Mouse (Mus musculus): ENCODE results near the gene Triml2. TPM values are rescaled to one million over a fixed set of nuclear protein-coding genes. Genes with fewer than 3 reads are reported as not detected.

Gene Triml2
- not detected for polyA plus RNA-seq (2017; shearing (Covaris generic))

DNA sequence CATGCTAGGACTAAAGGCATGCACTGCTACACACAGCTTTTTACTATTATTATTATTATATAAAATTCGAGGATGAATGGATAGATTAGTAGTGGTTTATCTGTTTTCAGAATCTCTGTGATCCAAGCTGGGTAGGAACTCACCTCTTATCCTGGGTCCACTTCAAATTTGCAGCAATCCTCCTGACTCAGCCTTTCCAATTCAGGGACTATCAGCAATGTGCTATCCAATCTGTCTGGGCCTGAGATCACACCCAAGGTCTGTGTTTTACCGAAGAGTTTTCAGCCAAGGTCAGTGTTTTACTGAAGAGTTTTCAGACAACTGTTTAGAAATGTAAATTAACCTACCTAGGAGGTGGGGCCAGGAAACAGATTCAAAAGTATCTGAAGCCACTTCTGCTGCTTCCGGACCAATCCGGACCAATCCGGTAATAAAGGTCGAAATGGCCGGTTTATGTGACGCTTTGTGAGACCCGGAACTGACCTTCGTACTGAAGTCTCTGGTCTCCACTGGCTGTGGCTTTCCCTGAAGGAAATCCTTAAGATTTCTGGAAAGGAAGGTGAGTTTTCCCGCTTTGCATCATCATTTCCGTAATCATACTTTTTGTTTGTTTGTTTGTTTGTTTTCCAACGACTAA, at the start of gene Triml2:
Gene Triml2 (plus strand): TSS at position 488 of the 637 bp plus-strand sequence.
- no peak for ATAC-seq

- ATAC-seq = no peak
Measured at GRCm38 (mm10) chr8:43141386-43141785, 39.0 kb upstream of the Triml2 start, which contains the start of gene Triml1. Gene Triml1, minus strand, starts transcription at chr8:43141486.

- no peak for ATAC-seq
Measured at GRCm38 (mm10) chr8:43149307-43149706, 31.0 kb upstream of the Triml2 start.

DNA sequence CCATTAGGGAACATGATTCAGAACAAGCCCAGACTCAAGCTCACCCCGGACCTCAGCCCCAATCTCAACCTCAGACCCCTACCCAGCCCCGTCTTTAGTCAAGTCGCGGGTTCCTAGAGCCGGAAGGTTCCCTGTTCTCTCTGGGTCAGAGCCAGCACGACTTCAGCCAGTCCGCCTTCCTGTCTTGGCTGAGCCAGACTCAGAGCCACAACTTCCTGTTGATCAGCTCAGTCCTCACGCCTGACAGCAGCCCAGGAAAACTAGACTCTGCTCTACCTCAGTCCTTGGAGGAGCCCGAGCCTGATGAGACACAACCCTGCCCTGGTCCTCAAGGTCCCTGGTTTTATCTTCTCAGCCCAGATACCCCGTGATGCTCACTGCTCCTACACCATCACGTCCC, 17.1 kb upstream of the Triml2 start:
- no peak for ATAC-seq

DNA sequence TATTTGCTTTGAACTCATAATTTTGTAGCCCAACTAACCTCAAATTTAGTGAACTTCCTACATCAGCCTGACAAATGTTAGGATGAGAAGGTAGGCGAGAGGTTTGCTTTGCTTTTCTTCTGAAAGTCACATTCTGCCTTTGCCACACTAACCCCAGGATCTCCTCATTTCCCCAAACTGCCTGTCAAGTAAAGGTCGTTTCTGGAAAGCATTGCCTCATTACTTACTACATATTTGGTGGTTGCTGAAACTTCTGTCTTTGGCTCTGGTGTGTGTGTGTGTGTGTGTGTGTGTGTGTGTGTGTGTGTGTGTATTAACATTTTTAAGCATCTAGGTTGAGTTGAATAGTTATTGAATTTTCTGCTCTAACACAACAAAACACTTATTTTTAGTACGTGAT, 15.9 kb upstream of the Triml2 start:
- ATAC-seq = no peak

- no peak for ATAC-seq
Measured at GRCm38 (mm10) chr8:43168083-43168482, 12.3 kb upstream of the Triml2 start.

DNA sequence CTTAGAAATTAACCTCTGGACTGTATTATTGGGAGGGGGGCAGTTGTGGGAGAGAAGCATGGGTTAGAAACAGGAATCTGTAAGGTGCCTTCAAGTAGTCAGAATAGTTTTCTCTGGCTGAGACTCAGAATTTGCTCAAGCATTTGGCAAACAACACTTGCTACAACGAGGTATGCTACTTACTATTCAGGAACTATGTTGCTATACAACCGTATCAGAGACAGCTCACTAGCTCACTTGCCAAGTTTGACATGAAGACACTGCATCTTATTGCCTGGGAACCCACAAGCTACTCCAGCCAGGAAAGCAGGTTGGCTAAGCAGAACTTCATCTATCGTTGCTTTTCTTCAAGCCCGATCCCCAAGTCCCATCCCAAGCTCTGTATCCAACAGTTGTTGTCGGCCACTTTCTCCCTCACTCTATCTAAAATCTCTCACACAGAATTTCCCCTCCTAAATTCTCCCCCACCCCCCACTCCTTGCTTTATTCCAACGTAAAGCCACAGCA, 11.0 kb upstream of the Triml2 start:
- ATAC-seq = no peak

DNA sequence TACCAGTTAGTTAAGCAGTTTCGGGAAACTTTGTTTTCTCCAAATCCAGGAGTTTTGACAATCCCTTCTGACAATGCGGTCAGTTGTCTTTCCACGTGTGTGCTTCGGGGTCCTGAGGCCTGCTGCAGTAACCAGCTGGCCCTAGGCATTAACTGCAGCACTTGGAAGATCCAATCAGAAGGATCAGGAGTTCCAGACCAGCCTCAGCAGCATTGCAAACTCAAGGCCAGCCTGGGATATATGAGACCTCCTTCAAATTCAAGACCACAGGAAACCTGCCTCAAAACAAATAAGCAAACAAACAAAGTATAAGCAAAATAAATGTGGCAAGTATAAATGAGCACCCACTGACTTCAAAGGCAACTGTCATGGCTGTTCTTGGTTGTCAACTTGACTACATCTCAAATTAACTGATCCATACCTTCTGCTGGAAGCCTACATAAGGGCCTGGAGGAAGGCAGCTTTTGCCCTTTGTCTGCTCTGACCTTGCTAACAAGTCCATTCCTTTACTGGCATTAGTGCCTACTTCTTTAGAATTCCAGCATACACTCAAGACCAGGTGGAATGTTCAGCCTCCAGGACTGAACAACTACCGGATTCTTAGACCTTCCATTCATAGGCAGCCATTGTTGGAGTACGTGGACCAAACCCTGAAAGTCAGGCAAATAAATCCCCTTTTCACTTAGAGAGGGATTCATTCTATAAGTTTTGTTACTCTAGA, 3.4 kb upstream of the Triml2 start:
- no peak for ATAC-seq

DNA sequence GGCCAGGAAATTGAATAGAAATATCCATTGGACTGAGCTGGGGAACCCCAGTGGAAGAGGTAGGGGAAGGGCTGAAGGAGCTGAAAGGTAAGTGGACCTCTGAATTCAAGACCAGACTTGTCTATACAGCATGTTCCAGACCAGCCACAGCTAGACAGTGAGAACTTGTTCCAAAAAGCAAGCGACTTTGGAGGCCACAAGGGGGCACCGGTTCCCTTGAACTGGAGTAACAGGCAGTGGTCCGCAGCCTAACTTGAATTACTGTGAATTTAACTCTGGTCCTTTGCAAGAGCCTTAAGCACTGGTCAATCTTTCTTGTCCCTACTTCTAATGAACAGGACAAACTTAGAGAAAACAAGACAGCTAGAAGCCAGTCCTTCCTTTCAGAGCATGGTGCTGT, 2.1 kb upstream of the Triml2 start:
- ATAC-seq = no peak

GRCm38 (mm10) chr8:43179189-43179588, 1.2 kb upstream of the Triml2 start:
- ATAC-seq = no peak

DNA sequence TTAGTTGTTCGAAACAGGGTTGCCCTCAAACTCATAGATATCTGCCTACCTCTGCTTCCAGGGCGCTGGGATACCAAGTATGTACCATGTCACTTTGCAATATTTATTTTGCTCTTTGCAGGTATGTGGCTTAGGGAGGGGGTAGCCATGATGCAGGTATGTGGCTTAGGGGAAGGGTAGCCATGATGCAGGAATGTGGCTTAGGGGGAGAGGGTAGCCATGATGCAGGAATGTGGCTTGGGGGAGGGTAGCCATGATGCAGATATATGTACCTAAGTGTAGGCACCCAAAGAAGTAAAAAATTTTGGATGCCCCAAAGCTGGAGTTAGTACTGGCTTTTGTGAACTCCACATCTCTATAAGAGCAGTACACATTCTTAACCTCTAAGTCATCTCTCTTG, 1.9 kb downstream of the Triml2 start:
- no peak for ATAC-seq

- no peak for ATAC-seq
Measured at GRCm38 (mm10) chr8:43215554-43215953, 35.2 kb downstream of the Triml2 start.

- ATAC-seq = no peak
Measured at GRCm38 (mm10) chr8:43243326-43243725, 63.0 kb downstream of the Triml2 start.

Other genes starting within 250 kb of the Triml2 start
- gene Triml1, start 39.1 kb upstream of the Triml2 start, polyA plus RNA-seq (2017; shearing (Covaris generic)) = not detected
- gene Zfp42, start 126.4 kb downstream of the Triml2 start, polyA plus RNA-seq (2017; shearing (Covaris generic)) = not detected

Data from CD4-positive, CD25-positive, alpha-beta regulatory T cell, adult 4 months (primary cell).